Mouse (Mus musculus) heart, embryonic 11.5 days (tissue): ENCODE measurements at regions not wholly inside any gene's neighbourhood (a gene's known extent, or its start where the extent isn't known, plus 50 kb on each side); places are given as distances from the start of the nearest gene placed in this dataset.

Experiments
- ATAC-seq: fragments of 200-750 bp; cut with Nextera tagmentation; replicated peaks from 2 replicates; pipeline ENCODE4 v1.8.0; 2017; ENCODE audit warnings: moderate library complexity; ENCODE audit not compliant: insufficient number of reproducible peaks, low FRiP score, low TSS enrichment
- H3K27ac ChIP-seq: fragments of 300-500 bp; sonication (generic); 2 replicates; pipeline ENCODE4 v1.5.1; 2014; ENCODE audit warnings: mild to moderate bottlenecking, low read depth, low read length
- H3K27me3 ChIP-seq: fragments of 300-500 bp; sonication (generic); 2 replicates; pipeline ENCODE4 v1.6.1; 2014; ENCODE audit warnings: mild to moderate bottlenecking, low read length, mixed read lengths; ENCODE audit not compliant: control insufficient read depth, insufficient read depth
- H3K36me3 ChIP-seq: fragments of 300-500 bp; sonication (generic); 2 replicates; pipeline ENCODE4 v1.6.1; 2014; ENCODE audit warnings: mild to moderate bottlenecking, low read length, moderate library complexity, mixed read lengths; ENCODE audit not compliant: control insufficient read depth, insufficient read depth
- H3K4me1 ChIP-seq: fragments of 300-500 bp; sonication (generic); 2 replicates; pipeline ENCODE4 v1.6.1; 2014; ENCODE audit warnings: low read length; ENCODE audit not compliant: control insufficient read depth, insufficient read depth
- H3K4me2 ChIP-seq: fragments of 300-500 bp; sonication (generic); 2 replicates; pipeline ENCODE4 v1.6.1; 2014; ENCODE audit warnings: mild to moderate bottlenecking, moderate library complexity
- H3K4me3 ChIP-seq: fragments of 300-500 bp; sonication (generic); 2 replicates; pipeline ENCODE4 v1.5.1; 2014; ENCODE audit warnings: low read depth, low read length
- H3K9ac ChIP-seq: fragments of 300-500 bp; sonication (generic); 2 replicates; pipeline ENCODE4 v1.6.1; 2014; ENCODE audit warnings: mild to moderate bottlenecking, low read depth, low read length, moderate library complexity
- H3K9me3 ChIP-seq: fragments of 300-500 bp; sonication (generic); replicated peaks from 2 replicates; pipeline ENCODE4 v1.6.1; 2016; ENCODE audit warnings: low read length; ENCODE audit not compliant: control insufficient read depth
- WGBS: fragments of 180-500 bp; shearing (Covaris S2); extraction: QIAGEN DNeasy Blood & Tissue Kit; methylation state at CpG from one replicate; pipeline ENCODE4 v1.1.7; 2014; ENCODE audit not compliant: insufficient replicate concordance; 5-methylcytosine and 5-hydroxymethylcytosine counted together

- no peak overlapping the region for H3K4me2 ChIP-seq
- 73% methylated on average over 3 of the region's 3 CpGs for WGBS
- H3K36me3 ChIP-seq, result no peaks in the 10 kb centered on the region
- no peaks in the 10 kb centered on the region for H3K9me3 ChIP-seq
- no peak overlapping the region for H3K4me3 ChIP-seq
- no peaks in the 10 kb centered on the region for H3K27me3 ChIP-seq
- H3K27ac ChIP-seq, result no peak overlapping the region
- ATAC-seq, result no peak
- H3K4me1 ChIP-seq, result no peaks in the 10 kb centered on the region
- no peak overlapping the region for H3K9ac ChIP-seq
Observed at GRCm38 (mm10) chr8:113419352-113419751, 216.0 kb upstream of the Mon1b start.

- Histone ChIP-seq H3K9me3 (no peaks in the 10 kb centered on the region), H3K36me3 (no peaks in the 10 kb centered on the region), H3K27ac (no peak overlapping the region), H3K9ac (no peak overlapping the region), H3K4me3 (no peak overlapping the region), H3K27me3 (no peaks in the 10 kb centered on the region), H3K4me1 (no peaks in the 10 kb centered on the region), H3K4me2 (no peak overlapping the region)
- ATAC-seq, result no peak
- 72% methylated on average over 2 of the region's 2 CpGs for WGBS
Observed at GRCm38 (mm10) chr8:113422651-113423050, 212.7 kb upstream of the Mon1b start.

GRCm38 (mm10) chr8:113439088-113439487, 196.3 kb upstream of the Mon1b start:
- H3K4me3 ChIP-seq, result no peak overlapping the region
- H3K27me3 ChIP-seq, result no peaks in the 10 kb centered on the region
- 64% methylated on average over 7 of the region's 7 CpGs for WGBS
- H3K9ac ChIP-seq, result no peak overlapping the region
- H3K27ac ChIP-seq, result no peak overlapping the region
- H3K4me1 ChIP-seq, result no peaks in the 10 kb centered on the region
- H3K9me3 ChIP-seq, result no peaks in the 10 kb centered on the region
- no peak overlapping the region for H3K4me2 ChIP-seq
- no peak for ATAC-seq
- no peaks in the 10 kb centered on the region for H3K36me3 ChIP-seq

GRCm38 (mm10) chr8:113454022-113454421, 181.4 kb upstream of the Mon1b start:
- H3K27ac ChIP-seq, result no peak overlapping the region
- no peak overlapping the region for H3K9ac ChIP-seq
- no peaks in the 10 kb centered on the region for H3K27me3 ChIP-seq
- H3K4me1 ChIP-seq, result no peaks in the 10 kb centered on the region
- H3K4me3 ChIP-seq, result no peak overlapping the region
- WGBS, result 70% methylated on average over 2 of the region's 2 CpGs
- H3K4me2 ChIP-seq, result no peak overlapping the region
- no peaks in the 10 kb centered on the region for H3K9me3 ChIP-seq
- no peaks in the 10 kb centered on the region for H3K36me3 ChIP-seq
- ATAC-seq, result no peak

GRCm38 (mm10) chr8:113464625-113465024, 170.8 kb upstream of the Mon1b start:
- ATAC-seq, result no peak
- no peak overlapping the region for H3K4me2 ChIP-seq
- 74% methylated on average over 9 of the region's 9 CpGs for WGBS
- H3K9ac ChIP-seq, result no peak overlapping the region
- H3K27ac ChIP-seq, result no peak overlapping the region
- no peaks in the 10 kb centered on the region for H3K36me3 ChIP-seq
- H3K27me3 ChIP-seq, result no peaks in the 10 kb centered on the region
- no peak overlapping the region for H3K4me3 ChIP-seq
- no peaks in the 10 kb centered on the region for H3K9me3 ChIP-seq
- no peaks in the 10 kb centered on the region for H3K4me1 ChIP-seq

GRCm38 (mm10) chr8:113465156-113465555, 170.2 kb upstream of the Mon1b start:
- no peak for ATAC-seq
- 74% methylated on average over 11 of the region's 11 CpGs for WGBS
- Histone ChIP-seq H3K27me3 (no peaks in the 10 kb centered on the region), H3K9me3 (no peaks in the 10 kb centered on the region), H3K27ac (no peak overlapping the region), H3K4me1 (no peaks in the 10 kb centered on the region), H3K9ac (no peak overlapping the region), H3K4me2 (no peak overlapping the region), H3K4me3 (no peak overlapping the region), H3K36me3 (no peaks in the 10 kb centered on the region)

- Histone ChIP-seq H3K36me3 (no peaks in the 10 kb centered on the region), H3K4me3 (no peak overlapping the region), H3K9me3 (no peaks in the 10 kb centered on the region), H3K27me3 (no peaks in the 10 kb centered on the region), H3K27ac (no peak overlapping the region), H3K4me1 (no peaks in the 10 kb centered on the region), H3K4me2 (no peak overlapping the region), H3K9ac (no peak overlapping the region)
- ATAC-seq, result no peak
- WGBS, result 76% methylated on average over 9 of the region's 9 CpGs
Observed at GRCm38 (mm10) chr8:113466683-113467082, 168.7 kb upstream of the Mon1b start.

GRCm38 (mm10) chr8:113489436-113490107, 145.8 kb upstream of the Mon1b start:
- H3K9me3 ChIP-seq, result no peaks in the 10 kb centered on the region
- WGBS, result 83% methylated on average over 2 of the region's 2 CpGs
- H3K4me2 ChIP-seq, result no peak overlapping the region
- H3K9ac ChIP-seq, result no peak overlapping the region
- no peaks in the 10 kb centered on the region for H3K36me3 ChIP-seq
- ATAC-seq, result no peak
- no peak overlapping the region for H3K27ac ChIP-seq
- no peaks in the 10 kb centered on the region for H3K4me1 ChIP-seq
- H3K4me3 ChIP-seq, result no peak overlapping the region
- no peaks in the 10 kb centered on the region for H3K27me3 ChIP-seq

GRCm38 (mm10) chr8:113490891-113491290, 144.5 kb upstream of the Mon1b start:
- WGBS, result 63% methylated on average over 3 of the region's 3 CpGs
- no peak overlapping the region for H3K4me3 ChIP-seq
- no peak overlapping the region for H3K4me2 ChIP-seq
- no peaks in the 10 kb centered on the region for H3K9me3 ChIP-seq
- no peaks in the 10 kb centered on the region for H3K4me1 ChIP-seq
- no peak for ATAC-seq
- no peak overlapping the region for H3K9ac ChIP-seq
- H3K36me3 ChIP-seq, result no peaks in the 10 kb centered on the region
- H3K27me3 ChIP-seq, result no peaks in the 10 kb centered on the region
- H3K27ac ChIP-seq, result no peak overlapping the region
